Mouse (Mus musculus): ENCODE results near the gene Trim41.

DNA sequence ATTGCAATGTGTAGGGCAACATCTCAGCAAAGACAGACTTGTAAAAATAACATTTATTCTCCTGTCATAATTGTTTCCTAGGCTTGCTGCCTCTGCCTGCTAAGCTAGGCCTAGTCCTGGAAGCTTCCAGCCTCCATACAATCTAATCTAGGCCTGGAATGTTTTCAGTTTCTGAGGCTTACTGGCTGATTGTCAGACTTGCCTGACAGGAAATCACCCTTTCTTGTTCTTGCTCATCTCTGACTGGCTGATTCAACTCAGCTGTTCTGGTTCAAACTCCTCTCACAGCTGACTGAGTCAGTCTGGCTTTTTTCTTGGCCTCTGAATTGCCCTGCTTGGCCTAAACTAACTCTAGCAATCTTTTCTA lies 3.1 kb upstream of the Trim41 start:
- TF ChIP-seq EP300 (IDR thresholded peaks at IDR 0.05; ENCODE audit: insufficient read depth, low read depth, low read length) = no peak
- no peak for TF ChIP-seq CTCF (IDR thresholded peaks at IDR 0.05; ENCODE audit: low read depth, low read length)

Measured in ES-Bruce4 (cell line).